Mouse (Mus musculus) T-helper 17 cell (primary cell): ENCODE results near the gene Gstt4.

ENCODE experiments used
- in situ Hi-C, 2 experiments: fragments of 300-600 bp; cut with MboI, MseI; formaldehyde crosslinking; loops; 1 replicate in 1 of 2; 2 replicates in 1 of 2; pipeline ENCODE4 v1.15.1; 2025; ENCODE audit warnings: high pct_unique_total_duplicates in 2 of 2

The Gstt4 gene

DNA sequence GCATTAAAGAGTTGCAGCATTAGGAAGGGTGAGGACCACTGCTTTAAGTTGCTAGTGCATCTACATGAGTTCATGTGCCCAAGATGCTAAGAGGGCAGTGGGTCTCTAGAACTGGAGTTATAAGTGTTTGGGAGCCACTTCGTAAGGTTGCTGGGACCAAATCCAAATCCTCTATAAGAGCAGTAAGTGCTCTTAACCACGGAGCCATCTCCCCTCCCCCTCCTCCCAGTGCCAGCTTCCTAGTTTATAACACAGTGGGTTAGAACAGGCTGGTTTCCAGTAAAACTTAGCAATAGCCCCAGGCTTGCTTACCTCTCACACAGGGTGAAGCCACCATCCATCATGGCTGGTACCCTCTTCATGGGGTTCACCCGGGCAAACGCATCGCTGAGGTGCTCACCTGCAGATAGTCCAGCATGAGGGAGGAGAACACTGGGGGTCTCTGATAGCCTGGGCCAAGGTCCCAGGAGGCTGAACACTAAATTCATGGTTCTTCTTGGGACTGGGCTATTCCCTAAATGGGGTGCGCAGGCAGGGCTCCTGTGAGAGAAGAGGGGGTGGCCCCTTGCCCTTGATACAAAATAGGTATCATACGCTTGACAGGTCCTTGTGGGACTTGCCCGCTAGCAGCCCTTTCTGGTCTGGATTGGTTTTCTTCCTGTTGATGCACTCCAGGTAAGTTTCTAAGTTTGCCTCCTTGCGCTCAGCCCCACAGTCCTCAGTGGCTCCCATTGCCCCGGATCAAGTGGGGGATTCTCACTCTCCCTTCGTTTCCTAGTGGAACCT lies 25.4 kb downstream of the Gstt4 start:
- in situ Hi-C loops: no loop called here

- in situ Hi-C loops: no loop called here
Observed at GRCm38 (mm10) chr10:75794880-75795279, 27.5 kb downstream of the Gstt4 start.

- in situ Hi-C loops: no loop called here
Observed at GRCm38 (mm10) chr10:75790773-75791172, 31.6 kb downstream of the Gstt4 start.

DNA sequence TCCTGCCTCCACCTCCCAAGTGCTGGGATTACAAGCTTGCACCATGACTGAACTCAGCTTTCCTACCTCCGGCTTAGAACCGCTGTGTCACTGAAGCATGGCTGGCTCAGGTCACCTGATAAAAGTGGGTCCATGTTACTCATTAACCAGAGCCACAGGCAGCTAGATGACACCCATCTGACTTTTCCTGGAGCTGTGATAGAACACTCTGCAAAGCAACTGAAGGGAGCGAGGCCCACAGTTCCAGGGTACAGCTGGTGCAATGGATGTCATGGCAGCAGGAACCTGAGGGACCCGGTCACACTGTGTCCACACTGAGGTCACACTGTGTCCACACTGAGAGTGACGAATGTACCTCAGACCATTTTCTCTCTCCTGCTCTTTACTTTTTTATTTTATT lies 32.5 kb downstream of the Gstt4 start:
- in situ Hi-C loops: no loop called here

GRCm38 (mm10) chr10:75789081-75789735 lies 33.1 kb downstream of the Gstt4 start:
- in situ Hi-C loops: no loop called here

DNA sequence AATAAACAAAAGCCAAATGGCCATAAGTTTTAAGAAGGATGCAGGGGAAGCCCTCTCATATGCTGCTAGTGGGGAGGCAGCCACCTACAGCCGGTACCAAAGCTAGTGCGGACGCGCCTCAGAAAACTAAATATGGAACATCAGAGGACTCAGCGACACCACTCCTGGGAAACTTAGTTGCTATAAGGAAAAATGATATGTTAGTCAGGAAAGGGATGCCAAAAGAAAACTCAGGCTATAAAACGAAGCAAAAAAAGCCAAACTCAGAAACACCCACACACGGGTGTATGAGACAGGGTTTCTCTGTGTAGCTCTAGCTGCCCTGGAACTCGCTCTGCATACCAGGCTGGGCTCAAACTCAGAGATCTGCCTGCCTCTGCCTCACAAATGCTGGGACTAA lies 34.1 kb downstream of the Gstt4 start:
- in situ Hi-C loops: no loop called here

DNA sequence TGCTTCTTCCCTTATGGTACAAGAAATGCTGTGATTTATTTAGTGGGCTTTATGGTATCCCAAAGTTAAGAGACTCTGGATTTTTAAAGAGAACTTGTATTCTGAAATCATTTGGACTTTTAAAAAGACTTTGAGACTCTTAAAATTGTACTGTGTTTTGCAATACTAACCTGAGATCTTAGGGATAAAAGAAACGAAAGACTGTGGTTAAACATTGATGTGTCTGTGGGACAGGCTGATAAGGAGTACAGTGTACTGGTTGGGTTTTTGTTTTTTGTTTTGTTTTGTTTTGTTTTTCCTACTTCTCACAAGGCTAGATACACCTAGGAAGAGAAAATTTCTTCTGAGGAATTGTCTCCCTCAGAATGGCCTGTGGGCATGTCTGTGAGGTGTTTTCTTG lies 36.9 kb downstream of the Gstt4 start:
- in situ Hi-C loops: no loop called here

DNA sequence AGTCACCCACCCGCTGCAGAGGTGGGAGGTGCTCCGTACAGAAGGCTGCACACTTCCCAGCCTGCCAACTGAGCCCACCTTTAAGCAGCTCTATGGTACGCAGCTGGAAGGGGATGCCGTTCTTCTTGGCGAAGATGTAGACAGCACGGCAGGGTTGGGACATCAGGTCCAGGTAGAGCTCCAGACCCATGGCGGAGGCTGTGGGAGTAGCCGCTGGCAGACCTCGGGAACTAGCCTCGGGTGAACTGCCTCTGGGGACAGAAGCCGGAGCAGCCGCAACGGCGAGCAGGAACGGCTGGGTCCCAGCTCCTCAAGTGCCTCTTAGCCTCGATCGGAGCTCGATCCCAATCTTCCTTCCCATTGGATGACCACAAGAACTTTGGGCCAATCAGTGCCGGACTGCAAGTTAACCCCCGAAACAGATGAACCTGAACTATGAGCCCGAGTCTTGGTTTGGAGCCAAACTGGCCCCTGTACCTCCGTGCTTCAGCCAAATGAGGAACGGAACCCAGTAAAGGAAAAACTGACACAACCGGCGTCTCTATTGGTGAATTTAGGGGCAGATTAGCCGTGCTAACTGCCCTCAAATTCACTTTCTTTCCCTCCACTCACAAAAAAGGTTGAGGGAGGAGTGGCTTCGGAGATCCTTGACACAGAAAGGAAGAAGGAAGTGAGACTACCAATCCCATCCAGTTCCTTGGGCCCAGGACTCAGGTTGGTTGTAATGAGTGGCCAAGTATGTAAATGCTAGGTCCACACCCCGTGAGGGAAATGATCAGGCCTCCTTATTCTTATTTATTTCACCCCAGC lies 41.4 kb downstream of the Gstt4 start, which contains the start of the genes Gm20441 and Gstt3:
TSS of gene Gm20441 (minus strand) at position 186 of the 810 bp plus-strand sequence.
TSS of gene Gstt3 (minus strand) at position 646 of the 810 bp plus-strand sequence.
- in situ Hi-C loops: loop anchor here in 1 of 2 experiments (5.0 kb wide), 1 partner anchor 46 kb away; no protein-coding TSS in a partner anchor

DNA sequence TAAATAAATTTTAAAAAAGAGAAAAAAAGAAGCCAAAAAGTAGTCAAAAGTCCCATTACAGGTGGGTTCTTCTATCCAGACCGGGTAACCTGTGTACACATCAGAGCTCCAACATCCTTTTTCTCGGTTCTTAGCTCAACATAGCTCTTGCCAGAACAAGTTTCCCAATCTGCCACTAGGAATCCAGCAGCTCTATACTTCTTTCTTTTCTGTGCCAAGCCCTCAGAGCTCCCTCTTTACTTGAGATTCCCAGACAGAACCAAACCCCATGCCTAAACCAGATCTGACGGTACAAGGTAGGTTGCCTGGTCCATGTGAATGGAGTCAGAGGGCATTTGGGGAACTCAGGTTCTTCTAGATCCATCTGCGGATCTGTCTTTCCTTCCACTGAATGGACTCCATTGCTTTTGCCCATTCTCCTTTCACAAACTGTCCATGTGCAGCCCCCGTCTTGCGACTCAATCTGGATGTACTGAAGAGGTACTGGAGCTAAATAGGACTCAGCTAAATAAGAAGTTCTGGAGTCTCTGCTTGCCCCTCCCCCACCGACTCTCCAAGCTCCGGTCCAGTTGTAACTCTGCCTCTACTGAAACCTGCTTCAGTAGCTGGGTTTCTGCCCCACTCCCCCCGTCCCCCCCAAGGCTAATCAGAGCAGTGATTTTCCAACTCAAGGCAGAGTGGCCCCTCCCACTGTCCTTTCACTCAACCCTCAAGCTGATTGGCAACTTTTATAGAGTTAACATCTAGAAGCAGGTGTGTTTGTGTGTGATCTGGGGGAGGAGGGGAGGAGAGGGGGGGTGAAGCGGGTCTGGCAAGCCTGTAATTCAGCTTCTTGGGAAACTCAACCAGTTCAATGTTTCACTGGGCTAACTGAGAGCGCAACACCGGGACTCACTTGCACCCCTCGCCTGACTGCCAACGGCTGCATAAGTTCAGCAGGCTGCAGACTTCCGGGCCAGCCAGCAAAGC lies 42.9 kb downstream of the Gstt4 start:
- in situ Hi-C loops: loop anchor here (5.0 kb wide), 1 partner anchor 48 kb away; no protein-coding TSS in a partner anchor

GRCm38 (mm10) chr10:75777885-75778284 lies 44.5 kb downstream of the Gstt4 start:
- in situ Hi-C loops: loop anchor here in 1 of 2 experiments (5.0 kb wide), 1 partner anchor 49 kb away; no protein-coding TSS in a partner anchor

DNA sequence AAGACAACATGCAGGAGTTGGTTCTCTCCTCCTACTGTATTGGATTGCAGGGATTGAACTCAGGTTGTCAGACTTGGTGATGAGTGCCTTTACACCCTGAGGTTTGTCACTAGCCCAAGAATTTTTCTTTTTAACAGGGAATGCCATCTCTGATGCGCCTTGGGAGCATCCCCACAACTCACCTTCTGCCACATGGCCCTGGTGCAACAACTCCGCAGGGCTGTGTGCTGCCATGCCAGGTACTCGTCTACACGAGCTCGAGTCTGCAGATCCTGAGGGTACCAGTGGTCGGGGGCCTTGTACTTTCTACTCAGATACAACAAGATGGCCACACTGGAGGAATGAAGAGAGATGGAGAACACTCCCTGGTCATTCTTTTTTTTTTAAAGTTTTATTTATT lies 45.8 kb downstream of the Gstt4 start:
- in situ Hi-C loops: loop anchor here in 1 of 2 experiments (5.0 kb wide), 1 partner anchor 51 kb away; no protein-coding TSS in a partner anchor

- in situ Hi-C loops: no loop called here
Observed at GRCm38 (mm10) chr10:75774587-75774986, 47.8 kb downstream of the Gstt4 start.

GRCm38 (mm10) chr10:75774102-75774501 lies 48.2 kb downstream of the Gstt4 start:
- in situ Hi-C loops: no loop called here

DNA sequence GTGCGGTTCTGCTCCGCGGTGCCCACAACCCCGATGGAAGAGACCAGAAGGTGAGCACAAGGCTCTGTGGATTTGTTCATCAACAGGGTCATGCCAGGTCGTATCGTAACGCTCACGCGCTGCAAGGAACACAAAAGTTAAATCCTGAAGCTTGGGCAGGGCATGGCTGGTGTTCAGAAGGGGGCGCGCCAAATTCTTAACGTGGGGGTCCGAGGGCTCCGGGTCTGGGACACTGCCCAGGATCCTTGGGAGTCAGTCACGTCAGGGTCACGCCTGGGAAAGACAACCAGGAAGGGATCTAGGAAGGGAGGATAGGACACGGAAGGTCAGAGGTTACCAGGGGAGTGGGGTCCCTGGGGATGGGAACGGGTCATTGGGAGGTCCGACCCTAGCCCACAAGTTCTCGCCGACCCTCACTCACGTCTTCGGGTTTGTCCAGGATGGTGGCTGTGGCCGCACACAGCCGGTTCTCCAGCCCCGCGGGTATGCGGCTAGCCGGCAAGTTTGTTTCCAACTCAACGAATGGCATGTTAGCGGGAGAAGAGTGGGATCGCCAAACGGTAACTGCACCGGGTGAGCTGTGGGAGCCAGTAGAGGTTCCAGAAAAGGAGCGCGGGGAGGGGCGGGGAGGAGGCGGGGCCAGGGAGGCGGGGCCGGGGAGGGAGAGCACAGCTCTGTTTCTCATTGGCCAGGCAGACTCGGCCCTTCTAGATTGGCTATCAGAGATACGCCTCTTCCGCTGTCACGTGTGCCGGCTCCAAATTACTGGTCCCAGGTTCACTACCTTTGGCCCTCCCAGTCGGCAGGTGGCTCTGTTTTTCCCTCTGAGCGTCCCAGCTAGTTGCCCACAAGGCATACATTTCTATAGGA lies 49.3 kb downstream of the Gstt4 start, which contains the start of gene Ddt:
TSS of gene Ddt (minus strand) at position 620 of the 870 bp plus-strand sequence.
- in situ Hi-C loops: no loop called here

- in situ Hi-C loops: loop anchor here in 1 of 2 experiments (5.0 kb wide), 1 partner anchor 90 kb away; no protein-coding TSS in a partner anchor
Observed at GRCm38 (mm10) chr10:75767756-75768155, 54.6 kb downstream of the Gstt4 start.

- in situ Hi-C loops: loop anchor here in 1 of 2 experiments (5.0 kb wide), 1 partner anchor 90 kb away; no protein-coding TSS in a partner anchor
Observed at GRCm38 (mm10) chr10:75766856-75767255, 55.5 kb downstream of the Gstt4 start.
